Mouse (Mus musculus) intestine, postnatal 0 days (tissue): ENCODE data around the gene Serinc5. TPM values are rescaled to one million over a fixed set of nuclear protein-coding genes. Genes with fewer than 3 reads are reported as not detected.

Experiments used
- ATAC-seq: fragments of 200-750 bp; cut with Nextera tagmentation; 2 replicates; pipeline ENCODE4 v1.8.0; 2017; ENCODE audit warnings: mild to moderate bottlenecking, moderate TSS enrichment, moderate library complexity
- H3K27ac ChIP-seq: fragments of 300-500 bp; sonication (generic); 2 replicates; pipeline ENCODE4 v1.5.1; 2014; ENCODE audit warnings: mild to moderate bottlenecking, low read depth, low read length, moderate library complexity
- H3K27me3 ChIP-seq: fragments of 300-500 bp; sonication (generic); replicated peaks from 2 replicates; pipeline ENCODE4 v1.6.1; 2014; ENCODE audit warnings: low read length, mixed read lengths; ENCODE audit not compliant: control insufficient read depth, insufficient read depth
- H3K36me3 ChIP-seq: fragments of 300-500 bp; sonication (generic); 2 replicates; pipeline ENCODE4 v1.6.1; 2014; ENCODE audit warnings: mild to moderate bottlenecking, moderate library complexity; ENCODE audit not compliant: control insufficient read depth, insufficient read depth
- H3K4me1 ChIP-seq: fragments of 300-500 bp; sonication (generic); replicated peaks from 2 replicates; pipeline ENCODE4 v1.6.1; 2014; ENCODE audit warnings: antibody characterized with exemption, low read length, mixed read lengths; ENCODE audit not compliant: control insufficient read depth, insufficient read depth
- H3K4me2 ChIP-seq: fragments of 300-500 bp; sonication (generic); replicated peaks from 2 replicates; pipeline ENCODE4 v1.6.1; 2014; ENCODE audit warnings: low read depth, mild to moderate bottlenecking, moderate library complexity
- H3K4me3 ChIP-seq: fragments of 300-500 bp; sonication (generic); 2 replicates; pipeline ENCODE4 v1.5.1; 2014; ENCODE audit warnings: low read depth, low read length
- H3K9ac ChIP-seq: fragments of 300-500 bp; sonication (generic); 2 replicates; pipeline ENCODE4 v1.6.1; 2014; ENCODE audit warnings: mild to moderate bottlenecking, low read depth, low read length
- H3K9me3 ChIP-seq: fragments of 300-500 bp; sonication (generic); 2 replicates; pipeline ENCODE4 v1.6.1; 2016; ENCODE audit warnings: mixed run types; ENCODE audit not compliant: control insufficient read depth
- CTCF ChIP-seq: sonication (generic); IDR thresholded peaks from 2 replicates; pipeline ENCODE4 v1.5.1; 2016; ENCODE audit warnings: low read depth, mild to moderate bottlenecking, control low read depth, antibody characterized with exemption, moderate library complexity
- WGBS: fragments of 180-500 bp; shearing (Covaris S2); extraction: QIAGEN DNeasy Blood & Tissue Kit; methylation state at CpG from one replicate; pipeline ENCODE4 v1.1.7; 2014; 5-methylcytosine and 5-hydroxymethylcytosine counted together
- polyA plus RNA-seq: library from polyadenylated mRNA; unstranded; fragments of >200 nt; fragmentation: Nextera tagmentation; extraction: Ambion mirVana; gene quantifications from 2 replicates; pipeline ENCODE4 v1.2.1, GENCODE M21; 2015

Gene Serinc5
- polyA plus RNA-seq, 1 experiment from 2014 or later: 10.8 TPM

GRCm38 (mm10) chr13:92626725-92627124 is 15.8 kb downstream of the Serinc5 start:
- Histone ChIP-seq H3K4me2 (no peak overlapping the region), H3K4me3 (no peak overlapping the region), H3K27me3 (no peaks in the 10 kb centered on the region), H3K9ac (no peak overlapping the region), H3K4me1 (no peaks in the 10 kb centered on the region; the same call in 1 of the 2 replicates), H3K36me3 (peaks cover 14% of the 10 kb centered on the region; the same call in 1 of the 2 replicates), H3K9me3 (no peaks in the 10 kb centered on the region), H3K27ac (no peak overlapping the region)
- no peak for TF ChIP-seq CTCF
- no peak for ATAC-seq
- WGBS: 97% methylated on average over 5 of the region's 5 CpGs

GRCm38 (mm10) chr13:92629509-92629908 is 18.6 kb downstream of the Serinc5 start:
- no peak overlapping the region for H3K9ac ChIP-seq
- H3K4me1 ChIP-seq: peaks cover 3% of the 10 kb centered on the region; the same call in 1 of the 2 replicates
- no peak overlapping the region for H3K4me2 ChIP-seq
- no peak overlapping the region for H3K27ac ChIP-seq
- peaks cover 14% of the 10 kb centered on the region; the same call in 1 of the 2 replicates for H3K36me3 ChIP-seq
- H3K9me3 ChIP-seq: no peaks in the 10 kb centered on the region
- ATAC-seq: no peak
- H3K27me3 ChIP-seq: no peaks in the 10 kb centered on the region
- H3K4me3 ChIP-seq: no peak overlapping the region
- no peak for TF ChIP-seq CTCF
- 56% methylated on average over 3 of the region's 3 CpGs for WGBS

- Histone ChIP-seq H3K9ac (no peak overlapping the region), H3K4me3 (no peak overlapping the region), H3K9me3 (no peaks in the 10 kb centered on the region), H3K27ac (peak overlapping the region; percentile 35; the same call in 1 of the 2 replicates), H3K27me3 (no peaks in the 10 kb centered on the region), H3K4me2 (no peak overlapping the region), H3K36me3 (peaks cover 4% of the 10 kb centered on the region; the same call in 1 of the 2 replicates), H3K4me1 (peaks cover 8% of the 10 kb centered on the region)
- no peak for TF ChIP-seq CTCF
- 52% methylated on average over 4 of the region's 4 CpGs for WGBS
- ATAC-seq: no peak
Measured at GRCm38 (mm10) chr13:92631450-92631849, 20.6 kb downstream of the Serinc5 start.

- Histone ChIP-seq H3K27me3 (no peaks in the 10 kb centered on the region), H3K4me2 (no peak overlapping the region), H3K27ac (no peak overlapping the region), H3K9me3 (no peaks in the 10 kb centered on the region), H3K9ac (no peak overlapping the region), H3K4me1 (peaks cover 9% of the 10 kb centered on the region), H3K36me3 (no peaks in the 10 kb centered on the region), H3K4me3 (no peak overlapping the region)
- TF ChIP-seq CTCF: no peak
- WGBS: 52% methylated on average over 4 of the region's 4 CpGs
- no peak for ATAC-seq
Measured at GRCm38 (mm10) chr13:92632550-92632949, 21.7 kb downstream of the Serinc5 start.

GRCm38 (mm10) chr13:92635040-92635439 is 24.1 kb downstream of the Serinc5 start:
- Histone ChIP-seq H3K4me3 (no peak overlapping the region), H3K4me1 (peaks cover 9% of the 10 kb centered on the region), H3K27me3 (no peaks in the 10 kb centered on the region), H3K27ac (no peak overlapping the region), H3K9ac (no peak overlapping the region), H3K9me3 (no peaks in the 10 kb centered on the region), H3K4me2 (no peak overlapping the region), H3K36me3 (no peaks in the 10 kb centered on the region)
- TF ChIP-seq CTCF: no peak
- no peak for ATAC-seq
- 43% methylated on average over 2 of the region's 2 CpGs for WGBS

- Histone ChIP-seq H3K9me3 (no peaks in the 10 kb centered on the region), H3K9ac (no peak overlapping the region), H3K36me3 (no peaks in the 10 kb centered on the region), H3K4me3 (no peak overlapping the region), H3K27me3 (no peaks in the 10 kb centered on the region), H3K27ac (no peak overlapping the region; the same call in 1 of the 2 replicates), H3K4me1 (peaks cover 9% of the 10 kb centered on the region), H3K4me2 (0 out of 2 replicates have a peak overlapping the region, but pooled peaks have one; percentile 39)
- WGBS: 46% methylated on average over 6 of the region's 6 CpGs
- no peak for TF ChIP-seq CTCF
- ATAC-seq: no peak
Measured at GRCm38 (mm10) chr13:92636226-92636909, 25.5 kb downstream of the Serinc5 start.
